Mouse (Mus musculus): ENCODE results near the gene Trap1. TPM values are rescaled to one million over a fixed set of nuclear protein-coding genes. Genes with fewer than 3 reads are reported as not detected.

The Trap1 gene
- total RNA-seq (2012; rRNA removed) = 157 and 174 TPM in 2 replicates

GRCm38 (mm10) chr16:4077384-4078061 is at the start of gene Trap1:
Trap1 (minus strand) TSS chr16:4077827.
- H3K36me3 ChIP-seq (ENCODE audit: control insufficient read depth, insufficient read depth, low read length, poor library complexity, severe bottlenecking) = peaks cover 6% of the 10 kb centered on the region; the same call in 1 of the 2 replicates
- in situ Hi-C loops (cut with MboI; ENCODE audit: low sequenced_read_pairs in 2 of 2, unreplicated experiment in 2 of 2) = no loop called here
- TF ChIP-seq HCFC1 (IDR thresholded peaks at IDR 0.05; ENCODE audit: borderline replicate concordance, insufficient read depth, low read length) = peak; percentile 88
- peak; percentile 72; the same call in 1 of the 2 replicates for TF ChIP-seq CHD2 (IDR thresholded peaks at IDR 0.05; ENCODE audit: low read depth, low read length)
- no peak for TF ChIP-seq ZC3H11A (IDR thresholded peaks at IDR 0.05; ENCODE audit: borderline replicate concordance, low read depth, low read length)
- peak; percentile 77 for DNase-seq (ENCODE audit: low read depth, low spot score)
- H3K4me3 ChIP-seq (ENCODE audit: insufficient read depth in 1 of 2, low read depth in 1 of 2, low read length in 2 of 2, poor library complexity in 1 of 2, severe bottlenecking in 1 of 2) = peak within 1 kb of the TSS; percentile 89 to 98
- H3K4me1 ChIP-seq (ENCODE audit: control insufficient read depth in 2 of 2, insufficient read depth in 2 of 2, low read length in 2 of 2, poor library complexity in 1 of 2) = peaks cover 3 to 8% of the 10 kb centered on the region in 2 experiments
- peak within 1 kb of the TSS; percentile 57; the same call in 1 of the 2 replicates for H3K27ac ChIP-seq (ENCODE audit: insufficient read depth, low read depth, low read length, poor library complexity, severe bottlenecking)
- no peaks in the 10 kb centered on the region for H3K9me3 ChIP-seq (ENCODE audit: control insufficient read depth, insufficient read depth, low read depth, low read length)
- peak within 1 kb of the TSS; percentile 98 for H3K9ac ChIP-seq (ENCODE audit: insufficient read depth, low read depth, low read length, poor library complexity, severe bottlenecking)

- in situ Hi-C loops (cut with MboI; ENCODE audit: low sequenced_read_pairs in 2 of 2, unreplicated experiment in 2 of 2) = no loop called here
- no peak overlapping the region for H3K4me3 ChIP-seq (ENCODE audit: insufficient read depth in 1 of 2, low read depth in 1 of 2, low read length in 2 of 2, poor library complexity in 1 of 2, severe bottlenecking in 1 of 2)
- no peaks in the 10 kb centered on the region for H3K4me1 ChIP-seq (ENCODE audit: control insufficient read depth in 2 of 2, insufficient read depth in 2 of 2, low read length in 2 of 2, poor library complexity in 1 of 2)
- no peak for TF ChIP-seq ZNF384 (IDR thresholded peaks at IDR 0.05; ENCODE audit: low read depth, low read length)
- TF ChIP-seq MAFK (IDR thresholded peaks at IDR 0.05; ENCODE audit: insufficient read depth, low read depth, low read length) = no peak
- TF ChIP-seq CHD2 (IDR thresholded peaks at IDR 0.05; ENCODE audit: low read depth, low read length) = no peak
- TF ChIP-seq HCFC1 (IDR thresholded peaks at IDR 0.05; ENCODE audit: borderline replicate concordance, insufficient read depth, low read length) = no peak
- no peak for TF ChIP-seq ZC3H11A (IDR thresholded peaks at IDR 0.05; ENCODE audit: borderline replicate concordance, low read depth, low read length)
- no peak for DNase-seq (ENCODE audit: low read depth, low spot score)
- H3K36me3 ChIP-seq (ENCODE audit: control insufficient read depth, insufficient read depth, low read length, poor library complexity, severe bottlenecking) = peaks cover 31% of the 10 kb centered on the region
- H3K9ac ChIP-seq (ENCODE audit: insufficient read depth, low read depth, low read length, poor library complexity, severe bottlenecking) = no peak overlapping the region
- H3K27ac ChIP-seq (ENCODE audit: insufficient read depth, low read depth, low read length, poor library complexity, severe bottlenecking) = peak overlapping the region; percentile 40; the same call in 1 of the 2 replicates
- no peaks in the 10 kb centered on the region for H3K9me3 ChIP-seq (ENCODE audit: control insufficient read depth, insufficient read depth, low read depth, low read length)
Observed at GRCm38 (mm10) chr16:4117072-4117471, 39.4 kb upstream of the Trap1 start.

- no peak for DNase-seq (ENCODE audit: low read depth, low spot score)
- TF ChIP-seq ZNF384 (IDR thresholded peaks at IDR 0.05; ENCODE audit: low read depth, low read length) (no peak), CHD2 (IDR thresholded peaks at IDR 0.05; ENCODE audit: low read depth, low read length) (no peak), MAFK (IDR thresholded peaks at IDR 0.05; ENCODE audit: insufficient read depth, low read depth, low read length) (no peak), HCFC1 (IDR thresholded peaks at IDR 0.05; ENCODE audit: borderline replicate concordance, insufficient read depth, low read length) (no peak), ZC3H11A (IDR thresholded peaks at IDR 0.05; ENCODE audit: borderline replicate concordance, low read depth, low read length) (no peak)
- Histone ChIP-seq H3K27ac (ENCODE audit: insufficient read depth, low read depth, low read length, poor library complexity, severe bottlenecking) (no peak overlapping the region), H3K9me3 (ENCODE audit: control insufficient read depth, insufficient read depth, low read depth, low read length) (no peaks in the 10 kb centered on the region), H3K4me1 (ENCODE audit: control insufficient read depth in 2 of 2, insufficient read depth in 2 of 2, low read length in 2 of 2, poor library complexity in 1 of 2) (no peaks in the 10 kb centered on the region; a peak in 1 of 4 replicates), H3K9ac (ENCODE audit: insufficient read depth, low read depth, low read length, poor library complexity, severe bottlenecking) (no peak overlapping the region), H3K36me3 (ENCODE audit: control insufficient read depth, insufficient read depth, low read length, poor library complexity, severe bottlenecking) (peaks cover 11% of the 10 kb centered on the region), H3K4me3 (ENCODE audit: insufficient read depth in 1 of 2, low read depth in 1 of 2, low read length in 2 of 2, poor library complexity in 1 of 2, severe bottlenecking in 1 of 2) (no peak overlapping the region)
- in situ Hi-C loops (cut with MboI; ENCODE audit: low sequenced_read_pairs in 2 of 2, unreplicated experiment in 2 of 2) = no loop called here
Observed at GRCm38 (mm10) chr16:4100374-4100773, 22.7 kb upstream of the Trap1 start.

- TF ChIP-seq MAFK (IDR thresholded peaks at IDR 0.05; ENCODE audit: insufficient read depth, low read depth, low read length) (no peak), ZNF384 (IDR thresholded peaks at IDR 0.05; ENCODE audit: low read depth, low read length) (no peak), HCFC1 (IDR thresholded peaks at IDR 0.05; ENCODE audit: borderline replicate concordance, insufficient read depth, low read length) (no peak), ZC3H11A (IDR thresholded peaks at IDR 0.05; ENCODE audit: borderline replicate concordance, low read depth, low read length) (no peak), CHD2 (IDR thresholded peaks at IDR 0.05; ENCODE audit: low read depth, low read length) (no peak)
- Histone ChIP-seq H3K9ac (ENCODE audit: insufficient read depth, low read depth, low read length, poor library complexity, severe bottlenecking) (no peak overlapping the region), H3K27ac (ENCODE audit: insufficient read depth, low read depth, low read length, poor library complexity, severe bottlenecking) (no peak overlapping the region), H3K9me3 (ENCODE audit: control insufficient read depth, insufficient read depth, low read depth, low read length) (no peaks in the 10 kb centered on the region), H3K36me3 (ENCODE audit: control insufficient read depth, insufficient read depth, low read length, poor library complexity, severe bottlenecking) (peaks cover 25% of the 10 kb centered on the region), H3K4me3 (ENCODE audit: insufficient read depth in 1 of 2, low read depth in 1 of 2, low read length in 2 of 2, poor library complexity in 1 of 2, severe bottlenecking in 1 of 2) (no peak overlapping the region), H3K4me1 (ENCODE audit: control insufficient read depth in 2 of 2, insufficient read depth in 2 of 2, low read length in 2 of 2, poor library complexity in 1 of 2) (no peaks in the 10 kb centered on the region; a peak in 1 of 4 replicates)
- in situ Hi-C loops (cut with MboI; ENCODE audit: low sequenced_read_pairs in 2 of 2, unreplicated experiment in 2 of 2) = no loop called here
- no peak for DNase-seq (ENCODE audit: low read depth, low spot score)
Observed at GRCm38 (mm10) chr16:4097521-4097920, 19.9 kb upstream of the Trap1 start.

Data from ES-E14 (cell line).